Mouse (Mus musculus) liver, adult 2 months (tissue): ENCODE results near the gene Ppp1ca.

Source experiments
- CTCF ChIP-seq: fragments of 200-500 bp; IDR thresholded peaks from 2 replicates; pipeline ENCODE4 v1.5.1; 2011; ENCODE audit warnings: low read depth, low read length, control low read depth
- POLR2A ChIP-seq: fragments of 200-500 bp; IDR thresholded peaks from 2 replicates; pipeline ENCODE4 v1.6.1; 2011; ENCODE audit warnings: low read length, control low read depth; ENCODE audit not compliant: insufficient read depth; ENCODE audit errors: extremely low read depth

DNA sequence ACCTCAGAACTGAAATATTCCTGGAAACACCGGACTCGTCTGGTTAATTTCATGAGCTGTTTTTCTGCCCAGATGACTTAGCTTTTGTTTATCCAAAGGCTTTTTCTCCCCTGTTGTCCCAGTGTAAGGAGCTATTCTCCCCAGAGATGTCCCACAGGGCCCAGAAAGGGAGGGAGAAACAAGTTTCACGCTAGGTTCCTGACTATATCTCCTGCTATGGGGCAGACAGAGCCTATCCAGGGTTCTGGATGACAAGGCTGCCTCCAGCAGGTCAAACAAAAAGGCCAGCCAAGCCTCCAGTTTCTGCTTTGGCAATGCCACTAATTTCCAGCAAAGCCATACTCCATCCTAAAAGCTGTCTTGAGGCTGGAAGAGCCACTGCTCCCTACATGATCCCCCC, 26.0 kb downstream of the Ppp1ca start:
- TF ChIP-seq CTCF (no peak), POLR2A (no peak)
